Mouse (Mus musculus): ENCODE measurements around the gene Ctrc. TPM values are rescaled to one million over a fixed set of nuclear protein-coding genes. Genes with fewer than 3 reads are reported as not detected.

Gene Ctrc
- polyA plus RNA-seq, 1 experiment from 2014 or later: not detected

GRCm38 (mm10) chr4:141870666-141871332 lies 24.6 kb upstream of the Ctrc start:
- Histone ChIP-seq H3K27me3 (ENCODE audit: control insufficient read depth, insufficient read depth, low read length) (no peaks in the 10 kb centered on the region), H3K27ac (replicated peaks) (peak overlapping the region; percentile 88), H3K36me3 (ENCODE audit: control insufficient read depth, insufficient read depth, low read length) (no peaks in the 10 kb centered on the region), H3K4me1 (replicated peaks; ENCODE audit: control insufficient read depth, insufficient read depth) (peaks cover 19% of the 10 kb centered on the region), H3K9ac (ENCODE audit: low read length) (0 out of 2 replicates have a peak overlapping the region, but pooled peaks have one; percentile 31), H3K4me2 (replicated peaks; ENCODE audit: low read depth) (peak overlapping the region; percentile 95; the same call in 1 of the 2 replicates), H3K4me3 (ENCODE audit: low read depth, low read length) (no peak overlapping the region), H3K9me3 (ENCODE audit: control insufficient read depth, low read length) (no peaks in the 10 kb centered on the region)
- DNase-seq (ENCODE audit: low spot score): peak; percentile 81
- TF ChIP-seq CTCF (IDR thresholded peaks at IDR 0.05; ENCODE audit: low read depth) (no peak), EP300 (optimal IDR thresholded peaks at IDR 0.05) (no peak)
- WGBS: 64% methylated on average over 11 of the region's 11 CpGs
- ATAC-seq (ENCODE audit: low FRiP score, low TSS enrichment): peak; percentile 46

GRCm38 (mm10) chr4:141869436-141870215 lies 23.5 kb upstream of the Ctrc start:
- Histone ChIP-seq H3K4me2 (replicated peaks; ENCODE audit: low read depth) (no peak overlapping the region), H3K27ac (replicated peaks) (peak overlapping the region; percentile 74), H3K9me3 (ENCODE audit: control insufficient read depth, low read length) (no peaks in the 10 kb centered on the region), H3K27me3 (ENCODE audit: control insufficient read depth, insufficient read depth, low read length) (no peaks in the 10 kb centered on the region), H3K9ac (ENCODE audit: low read length) (peak overlapping the region; percentile 31; the same call in 1 of the 2 replicates), H3K4me1 (replicated peaks; ENCODE audit: control insufficient read depth, insufficient read depth) (peaks cover 14% of the 10 kb centered on the region), H3K36me3 (ENCODE audit: control insufficient read depth, insufficient read depth, low read length) (no peaks in the 10 kb centered on the region), H3K4me3 (ENCODE audit: low read depth, low read length) (no peak overlapping the region)
- peak; percentile 25; the same call in 1 of the 2 replicates for ATAC-seq (ENCODE audit: low FRiP score, low TSS enrichment)
- DNase-seq (ENCODE audit: low spot score): peak; percentile 67
- WGBS: 51% methylated on average over 5 of the region's 5 CpGs
- TF ChIP-seq CTCF (IDR thresholded peaks at IDR 0.05; ENCODE audit: low read depth) (no peak), EP300 (optimal IDR thresholded peaks at IDR 0.05) (no peak)

GRCm38 (mm10) chr4:141868051-141868450 lies 21.9 kb upstream of the Ctrc start:
- no peaks in the 10 kb centered on the region for H3K9me3 ChIP-seq (ENCODE audit: control insufficient read depth, low read length)
- H3K4me2 ChIP-seq (replicated peaks; ENCODE audit: low read depth): no peak overlapping the region
- no peaks in the 10 kb centered on the region for H3K36me3 ChIP-seq (ENCODE audit: control insufficient read depth, insufficient read depth, low read length)
- H3K9ac ChIP-seq (ENCODE audit: low read length): no peak overlapping the region; the same call in 1 of the 2 replicates
- TF ChIP-seq EP300 (optimal IDR thresholded peaks at IDR 0.05): no peak
- TF ChIP-seq CTCF (IDR thresholded peaks at IDR 0.05; ENCODE audit: low read depth): no peak
- WGBS: 77% methylated on average over 10 of the region's 10 CpGs
- H3K27ac ChIP-seq (replicated peaks): no peak overlapping the region
- ATAC-seq (ENCODE audit: low FRiP score, low TSS enrichment) (no peak), DNase-seq (ENCODE audit: low spot score) (no peak)
- H3K4me1 ChIP-seq (replicated peaks; ENCODE audit: control insufficient read depth, insufficient read depth): peaks cover 14% of the 10 kb centered on the region
- H3K27me3 ChIP-seq (ENCODE audit: control insufficient read depth, insufficient read depth, low read length): no peaks in the 10 kb centered on the region
- H3K4me3 ChIP-seq (ENCODE audit: low read depth, low read length): no peak overlapping the region

GRCm38 (mm10) chr4:141867498-141867897 lies 21.3 kb upstream of the Ctrc start:
- WGBS: 28% methylated on average over 4 of the region's 4 CpGs
- Histone ChIP-seq H3K4me3 (ENCODE audit: low read depth, low read length) (no peak overlapping the region), H3K4me2 (replicated peaks; ENCODE audit: low read depth) (no peak overlapping the region), H3K27ac (replicated peaks) (no peak overlapping the region; the same call in 1 of the 2 replicates), H3K9me3 (ENCODE audit: control insufficient read depth, low read length) (no peaks in the 10 kb centered on the region), H3K4me1 (replicated peaks; ENCODE audit: control insufficient read depth, insufficient read depth) (peaks cover 14% of the 10 kb centered on the region), H3K27me3 (ENCODE audit: control insufficient read depth, insufficient read depth, low read length) (no peaks in the 10 kb centered on the region), H3K9ac (ENCODE audit: low read length) (no peak overlapping the region), H3K36me3 (ENCODE audit: control insufficient read depth, insufficient read depth, low read length) (no peaks in the 10 kb centered on the region)
- DNase-seq (ENCODE audit: low spot score) (peak; percentile 74), ATAC-seq (ENCODE audit: low FRiP score, low TSS enrichment) (peak; percentile 17; the same call in 1 of the 2 replicates)
- TF ChIP-seq EP300 (optimal IDR thresholded peaks at IDR 0.05) (no peak), CTCF (IDR thresholded peaks at IDR 0.05; ENCODE audit: low read depth) (peak; percentile 2; the same call in 1 of the 2 replicates)

- peaks cover 14% of the 10 kb centered on the region for H3K4me1 ChIP-seq (replicated peaks; ENCODE audit: control insufficient read depth, insufficient read depth)
- H3K27me3 ChIP-seq (ENCODE audit: control insufficient read depth, insufficient read depth, low read length): no peaks in the 10 kb centered on the region
- no peaks in the 10 kb centered on the region for H3K36me3 ChIP-seq (ENCODE audit: control insufficient read depth, insufficient read depth, low read length)
- H3K4me2 ChIP-seq (replicated peaks; ENCODE audit: low read depth): no peak overlapping the region
- H3K27ac ChIP-seq (replicated peaks): no peak overlapping the region; the same call in 1 of the 2 replicates
- H3K9me3 ChIP-seq (ENCODE audit: control insufficient read depth, low read length): no peaks in the 10 kb centered on the region
- ATAC-seq (ENCODE audit: low FRiP score, low TSS enrichment) (0 out of 2 replicates have a peak, but pooled peaks have one; percentile 8), DNase-seq (ENCODE audit: low spot score) (peak; percentile 70)
- H3K4me3 ChIP-seq (ENCODE audit: low read depth, low read length): no peak overlapping the region
- no peak overlapping the region for H3K9ac ChIP-seq (ENCODE audit: low read length)
- TF ChIP-seq EP300 (optimal IDR thresholded peaks at IDR 0.05) (no peak), CTCF (IDR thresholded peaks at IDR 0.05; ENCODE audit: low read depth) (no peak)
- WGBS: 30% methylated on average over 10 of the region's 10 CpGs
These were observed 20.9 kb upstream of the Ctrc start for GRCm38 (mm10) chr4:141866933-141867490.

Measured in stomach, postnatal 0 days (tissue).